Mouse (Mus musculus) heart, postnatal 10 days (tissue): ENCODE measurements at regions not wholly inside any gene's neighbourhood (a gene's known extent, or its start where the extent isn't known, plus 50 kb on each side); places are given as distances from the start of the nearest gene placed in this dataset.

Experiments
- DNase-seq, 2 experiments: peaks; one replicate each; pipeline ENCODE4 v3.0.0; 2021
- intact Hi-C: fragments of 180-260 bp; cut with DNase I; formaldehyde crosslinking; loops from one replicate; pipeline ENCODE4 v1.15.1; 2025

DNA sequence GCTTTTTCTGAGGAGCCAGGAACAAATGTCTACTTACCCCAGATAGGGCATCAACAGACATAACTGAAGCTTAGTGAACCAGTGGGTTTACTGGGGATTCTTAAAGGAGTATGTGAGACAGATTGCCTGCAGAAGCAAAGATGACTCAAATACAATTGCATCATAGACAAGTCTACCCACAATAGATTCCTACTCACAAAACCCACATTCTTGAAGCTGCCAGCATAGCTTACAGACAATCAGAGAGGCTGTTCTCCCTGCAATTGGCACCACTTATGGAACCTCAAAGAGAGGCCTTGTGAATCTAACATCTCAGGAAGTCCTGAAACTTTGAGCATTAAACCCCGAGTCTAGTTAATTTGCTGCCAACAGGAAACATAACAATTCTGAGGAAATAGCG lies 649.6 kb upstream of the Vstm2b start:
- intact Hi-C loops = no loop called here
- no peak for DNase-seq

DNA sequence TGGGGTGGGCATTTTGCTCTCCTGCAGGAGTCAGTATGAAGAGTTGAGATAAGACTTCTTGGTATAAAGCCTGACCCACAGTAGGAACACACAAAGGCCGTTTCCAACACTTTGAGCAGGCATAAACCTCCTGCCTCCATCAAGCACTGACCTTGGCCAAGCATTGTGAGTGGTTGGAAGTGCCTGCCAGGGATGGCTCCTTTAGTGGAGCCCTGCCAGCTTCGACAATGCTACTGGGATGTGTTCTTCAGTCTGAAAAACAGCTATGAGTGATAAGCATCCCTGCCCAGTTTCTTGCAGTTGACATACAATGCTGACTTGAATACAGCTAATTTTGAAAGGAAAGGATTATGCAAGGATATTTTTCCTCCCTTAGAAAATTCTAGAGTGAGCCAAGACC lies 644.6 kb upstream of the Vstm2b start:
- peak; percentile 29 to 30 for DNase-seq
- intact Hi-C loops = no loop called here

DNA sequence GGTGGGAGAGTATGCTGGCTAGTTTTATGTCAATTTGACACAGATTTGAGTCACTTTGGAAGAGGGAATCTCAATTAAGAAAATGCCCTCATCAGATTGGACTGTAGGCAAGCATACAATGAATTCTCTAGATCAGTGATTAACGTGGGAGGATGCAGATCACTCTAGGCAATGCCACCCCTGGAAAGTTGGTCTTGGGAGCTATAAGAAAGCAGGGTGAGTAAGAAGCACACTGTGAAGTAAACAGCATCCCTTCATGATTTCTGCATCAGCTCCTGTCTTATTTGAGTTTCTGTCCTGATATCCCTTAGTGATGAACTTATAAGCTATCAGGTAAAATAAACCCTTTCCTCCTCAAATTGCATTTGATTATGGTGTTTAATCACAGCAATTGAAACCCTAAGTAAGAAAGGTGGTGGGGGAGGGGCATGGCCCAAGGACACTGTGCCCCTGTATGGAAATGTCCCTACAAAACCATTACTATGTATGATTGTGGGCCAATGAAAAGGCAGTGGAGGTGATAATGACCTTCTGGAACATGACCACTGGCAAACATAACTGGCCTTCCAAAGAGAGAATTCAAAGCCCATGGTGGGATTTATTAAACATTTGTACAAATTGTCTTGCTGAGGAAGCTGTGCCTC lies 640.3 kb upstream of the Vstm2b start:
- intact Hi-C loops = loop anchor here (5.0 kb wide), 1 partner anchor 46 kb away; no protein-coding TSS in a partner anchor
- DNase-seq = no peak

DNA sequence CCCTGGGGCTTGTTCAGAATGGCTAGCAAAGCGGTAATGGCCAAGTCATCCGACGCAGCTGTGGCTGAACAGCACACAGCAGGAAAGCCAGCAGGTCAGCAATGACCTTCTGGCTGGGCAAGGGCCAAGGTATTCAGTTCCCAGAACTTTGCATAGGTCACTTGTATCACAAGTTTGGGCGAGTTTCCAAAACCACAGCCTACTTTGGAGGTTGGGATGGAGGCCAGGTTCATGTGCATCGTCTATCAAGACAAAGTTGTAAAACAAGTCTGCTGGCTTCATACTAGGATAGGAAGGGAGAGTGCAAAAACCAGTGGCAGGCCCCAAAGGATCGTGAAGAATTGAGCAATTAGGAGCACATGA lies 639.8 kb upstream of the Vstm2b start:
- intact Hi-C loops = loop anchor here (5.0 kb wide), 1 partner anchor 46 kb away; no protein-coding TSS in a partner anchor

DNA sequence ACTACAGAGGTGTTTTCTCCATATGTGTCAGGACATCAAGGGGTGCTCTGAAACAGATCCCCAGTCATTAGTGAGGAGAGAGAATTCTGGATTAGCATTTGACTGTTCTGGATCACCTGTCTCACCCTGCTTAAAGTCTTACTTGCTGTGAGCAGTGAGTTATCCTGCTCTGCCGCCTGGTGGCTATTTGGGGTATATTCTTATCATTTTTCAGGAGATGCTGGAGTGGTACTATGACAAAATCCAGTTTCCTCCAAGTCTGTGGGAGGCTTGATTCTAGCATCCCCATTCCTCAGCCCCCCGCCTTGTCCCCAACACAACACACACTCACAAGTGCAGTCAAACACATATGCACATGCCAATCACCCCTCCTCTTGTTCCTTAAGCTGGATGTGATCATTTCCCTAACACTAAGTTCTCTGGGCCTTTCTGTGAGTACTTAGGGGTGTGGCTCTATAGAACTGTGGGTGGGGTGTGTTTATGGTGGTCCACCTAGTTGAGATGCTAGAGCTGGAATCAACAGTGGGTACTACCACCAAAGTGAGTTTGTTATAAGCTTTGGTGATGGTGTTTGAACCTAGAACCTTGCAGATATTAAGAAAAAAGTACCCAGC lies 624.6 kb upstream of the Vstm2b start:
- intact Hi-C loops = loop anchor here (1.0 kb wide), 4 partner anchors 187 to 557 kb away; no protein-coding TSS in a partner anchor
- peak; percentile 66 to 81 for DNase-seq

More for the DNA sequence above, 639.8 kb upstream of the Vstm2b start:
- peak; percentile 89 to 94 for DNase-seq

DNA sequence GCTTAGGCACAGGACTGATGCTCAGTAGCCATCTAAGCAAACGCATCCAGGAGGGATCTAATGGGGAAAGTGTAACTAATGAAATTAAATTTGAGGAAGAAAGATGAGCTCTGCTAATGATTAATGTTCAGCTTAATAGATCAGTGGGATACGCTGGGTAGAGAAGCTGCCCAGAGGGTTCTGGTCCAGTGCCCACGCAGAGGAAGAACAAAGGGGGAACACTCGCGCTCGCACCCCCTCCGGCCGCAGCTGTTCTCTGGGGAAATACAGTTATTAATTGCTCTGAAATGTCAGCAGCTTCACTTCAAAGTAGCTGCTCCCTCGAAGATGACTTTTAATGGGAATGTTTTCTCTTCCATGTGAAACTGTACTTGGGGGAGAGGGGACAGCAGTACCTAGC lies 623.0 kb upstream of the Vstm2b start:
- DNase-seq = no peak
- intact Hi-C loops = no loop called here

- intact Hi-C loops = no loop called here
- no peak for DNase-seq
Observed at GRCm38 (mm10) chr7:40275658-40276057, 622.5 kb upstream of the Vstm2b start.

DNA sequence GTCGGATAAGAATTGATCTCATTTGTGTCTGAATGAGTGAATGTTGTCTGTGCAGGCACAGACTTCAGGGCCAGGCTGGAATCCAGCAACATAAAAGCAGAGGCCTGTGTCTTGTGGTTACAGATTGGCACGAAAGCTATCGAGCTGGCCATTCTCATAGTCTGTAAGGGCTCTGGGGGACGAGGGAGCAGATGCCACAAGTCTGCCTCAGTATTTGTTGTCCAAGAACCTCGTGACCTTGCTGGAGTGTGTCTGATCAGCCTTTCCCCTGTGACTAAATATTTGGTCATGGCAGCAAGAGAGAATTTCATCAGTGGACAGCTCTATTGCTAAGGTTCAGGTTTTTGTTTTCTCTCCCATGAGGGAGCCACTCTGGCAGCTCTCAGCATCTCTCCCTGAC lies 622.0 kb upstream of the Vstm2b start:
- intact Hi-C loops = no loop called here
- DNase-seq = no peak

GRCm38 (mm10) chr7:40290166-40290565 lies 608.0 kb upstream of the Vstm2b start:
- peak; percentile 7 to 18 for DNase-seq

DNA sequence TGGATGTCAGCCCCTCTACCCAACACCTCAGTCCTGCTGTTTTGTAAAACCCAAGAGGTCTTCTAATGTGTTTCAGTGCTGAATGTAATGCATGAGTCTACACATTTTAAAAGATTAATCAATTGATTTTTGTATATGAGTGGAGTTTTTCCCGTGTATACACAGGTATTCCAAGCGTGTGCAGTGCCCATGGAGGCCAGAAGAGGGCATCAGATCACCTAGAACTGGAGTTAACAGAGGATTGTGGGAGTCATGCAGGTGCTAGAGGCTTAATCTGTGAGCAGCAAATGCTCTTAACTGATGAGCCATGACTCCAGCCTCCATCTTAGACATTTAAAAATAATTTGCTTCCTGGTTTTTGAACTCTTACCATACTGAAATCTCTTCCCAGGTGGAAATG lies 587.6 kb upstream of the Vstm2b start:
- intact Hi-C loops = no loop called here
- DNase-seq = peak in 1 of 2 experiments; percentile 8

More at GRCm38 (mm10) chr7:40290166-40290565, 608.0 kb upstream of the Vstm2b start:
- intact Hi-C loops = no loop called here

DNA sequence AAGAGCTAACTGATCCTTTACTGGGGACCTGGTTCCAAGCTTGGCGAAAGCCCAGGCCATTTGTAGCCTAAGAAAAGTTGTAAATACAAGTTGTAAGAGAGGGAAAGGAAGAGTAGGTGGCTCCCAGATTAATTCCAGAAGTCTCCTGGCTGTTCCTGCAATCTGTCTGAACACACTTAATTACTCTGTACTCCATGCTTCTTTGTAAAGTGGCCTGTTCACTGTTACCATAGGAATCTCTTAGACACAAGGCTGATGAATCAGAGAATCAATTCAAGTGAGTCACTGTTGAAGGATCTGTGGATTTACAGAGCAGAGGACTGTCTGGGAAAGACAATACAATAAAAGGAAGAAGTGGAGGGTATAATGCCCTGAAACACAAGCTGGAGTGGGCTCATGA lies 577.0 kb upstream of the Vstm2b start:
- no peak for DNase-seq
- intact Hi-C loops = no loop called here

DNA sequence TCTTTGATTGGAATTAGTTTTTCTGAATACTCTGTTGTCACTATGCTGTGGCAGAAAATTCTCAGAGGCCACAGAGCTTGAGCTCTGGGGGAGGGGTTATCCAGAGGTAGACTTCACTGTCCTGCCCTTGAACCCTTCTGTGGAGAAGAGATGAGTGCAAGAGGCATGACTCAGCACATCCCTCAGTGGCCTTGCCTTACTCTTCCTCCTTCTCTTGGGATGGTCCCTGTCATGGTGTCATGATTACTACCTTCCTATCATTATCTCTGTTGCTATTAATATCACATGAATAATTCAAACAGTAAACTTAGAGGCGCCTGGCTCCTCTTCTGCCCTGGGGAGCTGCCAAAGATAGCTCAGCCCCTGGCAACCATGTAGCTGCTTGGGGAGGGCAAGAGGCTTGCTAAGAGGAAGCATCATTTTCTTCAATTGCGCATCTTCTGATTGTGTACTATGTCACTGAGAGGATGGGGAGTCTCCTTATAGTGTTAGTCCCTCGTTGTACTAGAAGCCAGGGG lies 572.9 kb upstream of the Vstm2b start:
- DNase-seq = peak; percentile 32 to 35
- intact Hi-C loops = no loop called here

- peak; percentile 39 to 45 for DNase-seq
- intact Hi-C loops = no loop called here
Observed at GRCm38 (mm10) chr7:40332455-40332854, 565.7 kb upstream of the Vstm2b start.

DNA sequence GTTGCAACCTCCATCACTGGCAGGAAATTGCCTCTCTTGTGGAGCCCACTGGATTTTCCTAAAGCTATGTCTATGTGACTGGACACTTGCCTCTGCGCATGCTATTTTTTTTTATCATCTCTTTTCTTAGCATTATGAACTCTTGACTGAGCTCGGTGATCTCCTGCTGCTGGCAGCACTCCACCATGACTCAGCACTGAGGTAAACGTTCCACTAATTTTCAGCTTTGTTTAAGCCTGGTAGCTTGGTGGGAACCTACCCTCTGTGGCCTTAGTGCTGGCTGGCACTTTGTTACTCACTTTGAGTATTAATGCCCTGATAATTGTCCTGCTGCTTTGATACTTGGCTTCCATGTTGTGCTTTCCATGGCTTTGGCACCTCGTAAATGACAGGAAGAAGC lies 545.8 kb upstream of the Vstm2b start:
- no peak for DNase-seq
- intact Hi-C loops = no loop called here

- intact Hi-C loops = no loop called here
- DNase-seq = no peak
Observed at GRCm38 (mm10) chr7:40362719-40363118, 535.4 kb upstream of the Vstm2b start.

GRCm38 (mm10) chr7:40372713-40373112 lies 525.4 kb upstream of the Vstm2b start:
- intact Hi-C loops = no loop called here
- DNase-seq = no peak

DNA sequence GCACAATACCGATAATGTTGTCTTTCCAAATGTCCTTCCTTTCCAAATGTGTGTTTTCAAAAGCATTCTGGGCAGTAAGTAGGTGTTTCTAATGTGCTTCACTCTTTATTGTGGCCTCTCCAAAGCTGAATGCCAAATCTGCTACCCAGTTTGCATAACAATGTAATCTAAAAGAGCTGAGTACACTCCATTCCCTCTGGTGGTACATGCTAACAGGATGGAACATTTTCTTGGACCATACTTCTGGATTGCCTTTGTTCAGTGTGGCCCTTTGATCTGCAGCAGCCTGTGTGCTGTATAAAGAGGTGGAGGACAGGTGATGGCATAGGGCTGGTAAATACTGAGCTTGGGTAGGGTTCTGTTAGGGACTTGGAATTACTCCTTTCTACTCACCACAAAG lies 520.3 kb upstream of the Vstm2b start:
- DNase-seq = no peak
- intact Hi-C loops = no loop called here

GRCm38 (mm10) chr7:40381244-40381643 lies 516.9 kb upstream of the Vstm2b start:
- intact Hi-C loops = no loop called here
- no peak for DNase-seq

DNA sequence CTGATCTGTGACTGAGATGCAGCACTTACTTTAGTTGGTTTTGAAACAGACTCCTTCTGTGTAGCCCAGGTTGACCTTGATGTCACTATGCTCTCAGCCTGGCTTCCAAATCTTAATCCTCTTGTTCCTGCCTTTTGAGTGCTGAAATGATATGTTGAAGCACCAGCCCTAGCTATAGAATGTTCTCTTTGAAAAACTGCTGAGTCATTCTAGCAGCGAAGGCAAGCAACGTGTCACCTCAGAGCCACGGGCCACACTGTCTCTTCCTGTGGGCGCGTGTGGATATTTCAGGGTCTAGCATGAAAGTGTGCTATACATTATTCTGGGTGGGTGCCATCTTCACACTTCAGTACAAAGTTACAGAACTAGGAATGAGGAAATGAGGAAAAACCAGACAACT lies 510.0 kb upstream of the Vstm2b start:
- intact Hi-C loops = no loop called here
- DNase-seq = no peak

DNA sequence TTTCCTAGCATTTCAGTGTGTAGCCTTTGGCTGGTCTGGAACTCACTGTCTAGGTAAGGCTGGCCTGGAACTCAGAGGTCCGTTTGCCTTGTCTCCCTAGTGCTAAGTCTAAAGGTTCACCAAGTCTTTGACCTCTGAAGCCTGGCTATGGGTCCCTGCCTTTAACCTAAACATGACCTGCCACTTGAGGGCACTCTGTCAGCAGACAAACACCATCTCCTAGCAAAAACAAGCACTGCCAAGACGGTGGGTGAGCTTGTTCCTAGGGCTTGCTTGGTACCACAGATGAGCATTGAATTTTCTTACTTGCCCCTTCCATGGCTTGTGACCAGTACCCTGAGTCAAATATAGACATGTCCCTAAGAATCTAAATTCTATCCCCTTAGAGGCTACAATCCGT lies 508.3 kb upstream of the Vstm2b start:
- DNase-seq = peak in 1 of 2 experiments; percentile 6
- intact Hi-C loops = no loop called here

DNA sequence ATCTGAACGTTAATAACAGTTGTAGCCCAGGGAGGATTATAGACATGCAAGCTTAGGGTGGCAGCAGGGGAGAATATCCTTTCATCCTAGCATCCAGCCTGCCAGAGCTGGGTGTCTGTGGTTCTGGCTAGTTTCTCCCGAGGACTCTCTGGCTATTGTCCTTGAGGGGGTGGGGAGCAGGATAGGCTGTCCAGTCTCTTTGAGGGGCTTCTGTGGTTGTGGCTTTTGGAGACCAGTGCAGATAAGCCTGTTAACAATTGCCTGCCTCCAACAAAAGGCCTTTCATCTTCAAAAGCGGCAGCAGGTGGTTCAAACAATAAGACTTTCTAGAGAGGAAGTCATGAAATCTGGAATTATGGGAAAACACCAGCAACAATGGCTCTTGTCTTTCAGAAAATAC lies 507.2 kb upstream of the Vstm2b start:
- intact Hi-C loops = no loop called here
- DNase-seq = no peak

GRCm38 (mm10) chr7:40391626-40392025 lies 506.5 kb upstream of the Vstm2b start:
- intact Hi-C loops = no loop called here
- DNase-seq = no peak
